Mouse (Mus musculus): ENCODE data around the gene Gm5728. TPM values are rescaled to one million over a fixed set of nuclear protein-coding genes. Genes with fewer than 3 reads are reported as not detected.
"Not testable (repeated sequence)": the region's sequence is repeated elsewhere in the genome, so short reads cannot be mapped to it uniquely, and the experiment has no call there.

Gene Gm5728
- total RNA-seq (2022), result not detected

GRCm38 (mm10) chr7:20375310-20375709, at the start of gene Gm5728:
Gm5728 (minus strand) TSS chr7:20375410.
- not testable (repeated sequence) for DNase-seq (ENCODE audit: low spot score in 2 of 2)

DNA sequence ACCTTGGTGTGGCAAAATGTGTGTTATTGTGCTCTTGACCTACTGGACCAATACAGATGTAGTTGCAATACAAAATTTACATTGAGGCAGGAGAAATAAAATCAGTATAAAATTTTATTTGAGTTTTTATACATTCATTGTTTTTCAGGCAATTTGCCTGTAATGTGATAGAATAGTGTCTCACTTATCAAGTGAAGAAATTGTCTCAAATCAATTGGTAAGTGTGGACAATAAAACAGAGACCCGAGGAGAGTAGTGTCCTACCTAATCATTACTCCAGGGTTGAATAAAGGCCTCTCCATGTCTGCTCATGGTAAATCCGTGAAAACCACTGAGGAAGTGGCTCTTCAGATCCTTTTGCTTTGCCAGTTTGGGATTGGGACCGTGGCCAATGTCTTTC, 42.4 kb upstream of the Gm5728 start, which contains the start of gene Vmn1r100:
Gene Vmn1r100, plus strand, starts transcription at position 301 of the 400 bp plus-strand sequence.
- not testable (repeated sequence) for DNase-seq (ENCODE audit: low spot score in 2 of 2)

DNA sequence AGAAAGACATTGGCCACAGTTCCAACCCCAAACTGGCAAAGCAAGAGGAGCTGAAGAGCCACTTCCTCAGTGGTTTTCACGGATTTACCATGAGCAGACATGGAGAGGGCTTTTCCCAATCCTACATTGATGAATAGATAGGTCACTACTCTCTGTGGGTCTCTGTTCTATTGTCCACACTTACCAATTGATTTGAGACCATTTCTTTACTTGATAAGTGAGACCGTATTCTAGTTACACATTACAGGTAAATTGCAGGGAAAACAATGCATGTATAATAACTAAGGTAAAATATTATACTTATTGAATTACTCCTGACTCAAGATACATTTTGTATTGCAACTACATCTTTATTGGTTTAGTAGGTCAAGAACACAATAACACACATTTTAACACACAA, 41.2 kb downstream of the Gm5728 start, which contains the start of gene Gm4133:
Gene Gm4133, minus strand, starts transcription at position 101 of the 400 bp plus-strand sequence.
- not testable (repeated sequence) for DNase-seq (ENCODE audit: low spot score in 2 of 2)

Other genes starting within 250 kb of the Gm5728 start
- not detected for gene Vmn1r93, start 236.3 kb downstream of the Gm5728 start, total RNA-seq (2022)
- not detected for gene Vmn1r94, start 207.0 kb downstream of the Gm5728 start, total RNA-seq (2022)
- gene Vmn1r95, start 181.7 kb downstream of the Gm5728 start, total RNA-seq (2022), result not detected
- not detected for gene Gm6164, start 169.8 kb downstream of the Gm5728 start, total RNA-seq (2022)
- not detected for gene Gm4498, start 141.6 kb downstream of the Gm5728 start, total RNA-seq (2022)
- not detected for gene Gm5890, start 112.6 kb downstream of the Gm5728 start, total RNA-seq (2022)
- not detected for gene Gm4133, start 41.3 kb downstream of the Gm5728 start, total RNA-seq (2022)
- gene Vmn1r100, start 42.5 kb upstream of the Gm5728 start, total RNA-seq (2022), result not detected
- not detected for gene Vmn1r101, start 67.2 kb upstream of the Gm5728 start, total RNA-seq (2022)
- not detected for gene Gm10670, start 99.5 kb upstream of the Gm5728 start, total RNA-seq (2022)
- not detected for gene Vmn1r103, start 135.1 kb upstream of the Gm5728 start, total RNA-seq (2022)
- gene Vmn1r104, start 158.4 kb upstream of the Gm5728 start, total RNA-seq (2022), result not detected
- not detected for gene Gm5726, start 170.3 kb upstream of the Gm5728 start, total RNA-seq (2022)
- gene Gm4141, start 200.8 kb upstream of the Gm5728 start, total RNA-seq (2022), result not detected
- gene Gm4513, start 223.6 kb upstream of the Gm5728 start, total RNA-seq (2022), result not detected